Mouse (Mus musculus): ENCODE results near the gene Lhpp. TPM values are rescaled to one million over a fixed set of nuclear protein-coding genes. Genes with fewer than 3 reads are reported as not detected.

Gene Lhpp
- polyA plus RNA-seq, 1 experiment from 2014 or later, result 15.1 TPM

- no peak overlapping the region for H3K4me3 ChIP-seq (ENCODE audit: low read depth, low read length)
- 91% methylated on average over 4 of the region's 4 CpGs for WGBS
- H3K9ac ChIP-seq (ENCODE audit: low read length), result no peak overlapping the region
- ATAC-seq (replicated peaks; ENCODE audit: low FRiP score), result no peak
- peaks cover 3% of the 10 kb centered on the region; the same call in 1 of the 2 replicates for H3K4me1 ChIP-seq (replicated peaks; ENCODE audit: control insufficient read depth, insufficient read depth, low read length)
- H3K4me2 ChIP-seq (ENCODE audit: low read depth, low read length, severe bottlenecking), result no peak overlapping the region
- H3K36me3 ChIP-seq (ENCODE audit: control insufficient read depth, insufficient read depth, low read length), result no peaks in the 10 kb centered on the region
- no peaks in the 10 kb centered on the region for H3K9me3 ChIP-seq (ENCODE audit: control insufficient read depth, low read length)
- H3K27ac ChIP-seq (ENCODE audit: low read depth, low read length), result no peak overlapping the region
- no peak for DNase-seq (ENCODE audit: low spot score)
- H3K27me3 ChIP-seq (ENCODE audit: control insufficient read depth, insufficient read depth, low read length), result peaks cover 35% of the 10 kb centered on the region
These were observed 5.7 kb upstream of the Lhpp start for GRCm38 (mm10) chr7:132604720-132605119.

GRCm38 (mm10) chr7:132605689-132606088, 4.7 kb upstream of the Lhpp start:
- Histone ChIP-seq H3K9ac (ENCODE audit: low read length) (no peak overlapping the region), H3K4me3 (ENCODE audit: low read depth, low read length) (no peak overlapping the region), H3K27ac (ENCODE audit: low read depth, low read length) (no peak overlapping the region), H3K4me2 (ENCODE audit: low read depth, low read length, severe bottlenecking) (no peak overlapping the region), H3K27me3 (ENCODE audit: control insufficient read depth, insufficient read depth, low read length) (peaks cover 27% of the 10 kb centered on the region), H3K36me3 (ENCODE audit: control insufficient read depth, insufficient read depth, low read length) (no peaks in the 10 kb centered on the region), H3K4me1 (replicated peaks; ENCODE audit: control insufficient read depth, insufficient read depth, low read length) (peaks cover 3% of the 10 kb centered on the region; the same call in 1 of the 2 replicates), H3K9me3 (ENCODE audit: control insufficient read depth, low read length) (no peaks in the 10 kb centered on the region)
- DNase-seq (ENCODE audit: low spot score), result no peak
- WGBS, result 61% methylated on average over 5 of the region's 5 CpGs
- ATAC-seq (replicated peaks; ENCODE audit: low FRiP score), result no peak

GRCm38 (mm10) chr7:132608316-132609020, 2.0 kb upstream of the Lhpp start:
- H3K27ac ChIP-seq (ENCODE audit: low read depth, low read length), result no peak overlapping the region
- WGBS, result 94% methylated on average over 4 of the region's 4 CpGs

GRCm38 (mm10) chr7:132611530-132611929, 1.1 kb downstream of the Lhpp start:
- H3K27me3 ChIP-seq (ENCODE audit: control insufficient read depth, insufficient read depth, low read length), result peaks cover 2% of the 10 kb centered on the region; the same call in 1 of the 2 replicates
- no peak overlapping the region for H3K27ac ChIP-seq (ENCODE audit: low read depth, low read length)
- H3K9ac ChIP-seq (ENCODE audit: low read length), result no peak overlapping the region
- H3K4me1 ChIP-seq (replicated peaks; ENCODE audit: control insufficient read depth, insufficient read depth, low read length), result peaks cover 8% of the 10 kb centered on the region
- 97% methylated on average over 8 of the region's 8 CpGs for WGBS
- H3K4me3 ChIP-seq (ENCODE audit: low read depth, low read length), result no peak overlapping the region
- no peaks in the 10 kb centered on the region for H3K9me3 ChIP-seq (ENCODE audit: control insufficient read depth, low read length)
- DNase-seq (ENCODE audit: low spot score) (no peak), ATAC-seq (replicated peaks; ENCODE audit: low FRiP score) (no peak)
- no peaks in the 10 kb centered on the region for H3K36me3 ChIP-seq (ENCODE audit: control insufficient read depth, insufficient read depth, low read length)
- H3K4me2 ChIP-seq (ENCODE audit: low read depth, low read length, severe bottlenecking), result no peak overlapping the region

More at GRCm38 (mm10) chr7:132608316-132609020, 2.0 kb upstream of the Lhpp start:
- Histone ChIP-seq H3K4me3 (ENCODE audit: low read depth, low read length) (no peak overlapping the region), H3K9ac (ENCODE audit: low read length) (no peak overlapping the region), H3K4me1 (replicated peaks; ENCODE audit: control insufficient read depth, insufficient read depth, low read length) (peaks cover 3% of the 10 kb centered on the region; the same call in 1 of the 2 replicates), H3K36me3 (ENCODE audit: control insufficient read depth, insufficient read depth, low read length) (no peaks in the 10 kb centered on the region), H3K9me3 (ENCODE audit: control insufficient read depth, low read length) (no peaks in the 10 kb centered on the region), H3K4me2 (ENCODE audit: low read depth, low read length, severe bottlenecking) (no peak overlapping the region), H3K27me3 (ENCODE audit: control insufficient read depth, insufficient read depth, low read length) (peaks cover 4% of the 10 kb centered on the region)
- DNase-seq (ENCODE audit: low spot score), result no peak
- ATAC-seq (replicated peaks; ENCODE audit: low FRiP score), result no peak

- Histone ChIP-seq H3K27ac (ENCODE audit: low read depth, low read length) (no peak overlapping the region), H3K4me2 (ENCODE audit: low read depth, low read length, severe bottlenecking) (no peak overlapping the region), H3K4me3 (ENCODE audit: low read depth, low read length) (no peak overlapping the region), H3K36me3 (ENCODE audit: control insufficient read depth, insufficient read depth, low read length) (no peaks in the 10 kb centered on the region), H3K9me3 (ENCODE audit: control insufficient read depth, low read length) (no peaks in the 10 kb centered on the region), H3K27me3 (ENCODE audit: control insufficient read depth, insufficient read depth, low read length) (no peaks in the 10 kb centered on the region), H3K9ac (ENCODE audit: low read length) (no peak overlapping the region), H3K4me1 (replicated peaks; ENCODE audit: control insufficient read depth, insufficient read depth, low read length) (peaks cover 6% of the 10 kb centered on the region)
- 11% methylated on average over 3 of the region's 3 CpGs for WGBS
- ATAC-seq (replicated peaks; ENCODE audit: low FRiP score) (no peak), DNase-seq (ENCODE audit: low spot score) (no peak)
These were observed 4.9 kb downstream of the Lhpp start for GRCm38 (mm10) chr7:132615346-132615745.

GRCm38 (mm10) chr7:132616391-132616790, 6.0 kb downstream of the Lhpp start:
- no peak for DNase-seq (ENCODE audit: low spot score)
- H3K27ac ChIP-seq (ENCODE audit: low read depth, low read length), result no peak overlapping the region
- no peaks in the 10 kb centered on the region for H3K27me3 ChIP-seq (ENCODE audit: control insufficient read depth, insufficient read depth, low read length)
- no peaks in the 10 kb centered on the region for H3K36me3 ChIP-seq (ENCODE audit: control insufficient read depth, insufficient read depth, low read length)
- peaks cover 6% of the 10 kb centered on the region for H3K4me1 ChIP-seq (replicated peaks; ENCODE audit: control insufficient read depth, insufficient read depth, low read length)
- no peak overlapping the region for H3K4me2 ChIP-seq (ENCODE audit: low read depth, low read length, severe bottlenecking)
- no peak overlapping the region for H3K4me3 ChIP-seq (ENCODE audit: low read depth, low read length)
- H3K9ac ChIP-seq (ENCODE audit: low read length), result no peak overlapping the region
- H3K9me3 ChIP-seq (ENCODE audit: control insufficient read depth, low read length), result no peaks in the 10 kb centered on the region
- ATAC-seq (replicated peaks; ENCODE audit: low FRiP score), result no peak
- 10% methylated on average over 6 of the region's 6 CpGs for WGBS

- no peak overlapping the region for H3K27ac ChIP-seq (ENCODE audit: low read depth, low read length)
- no peaks in the 10 kb centered on the region for H3K27me3 ChIP-seq (ENCODE audit: control insufficient read depth, insufficient read depth, low read length)
- 85% methylated on average over 5 of the region's 5 CpGs for WGBS
These were observed 6.7 kb downstream of the Lhpp start for GRCm38 (mm10) chr7:132617021-132617564.

GRCm38 (mm10) chr7:132619549-132619948, 9.1 kb downstream of the Lhpp start:
- Histone ChIP-seq H3K9me3 (ENCODE audit: control insufficient read depth, low read length) (no peaks in the 10 kb centered on the region), H3K27me3 (ENCODE audit: control insufficient read depth, insufficient read depth, low read length) (no peaks in the 10 kb centered on the region), H3K9ac (ENCODE audit: low read length) (no peak overlapping the region), H3K27ac (ENCODE audit: low read depth, low read length) (no peak overlapping the region), H3K36me3 (ENCODE audit: control insufficient read depth, insufficient read depth, low read length) (no peaks in the 10 kb centered on the region), H3K4me2 (ENCODE audit: low read depth, low read length, severe bottlenecking) (no peak overlapping the region), H3K4me3 (ENCODE audit: low read depth, low read length) (no peak overlapping the region), H3K4me1 (replicated peaks; ENCODE audit: control insufficient read depth, insufficient read depth, low read length) (peaks cover 6% of the 10 kb centered on the region)
- ATAC-seq (replicated peaks; ENCODE audit: low FRiP score), result no peak
- DNase-seq (ENCODE audit: low spot score), result peak; percentile 39
- WGBS, result 98% methylated on average over 8 of the region's 8 CpGs

More at GRCm38 (mm10) chr7:132617021-132617564, 6.7 kb downstream of the Lhpp start:
- H3K4me3 ChIP-seq (ENCODE audit: low read depth, low read length), result no peak overlapping the region
- no peak overlapping the region for H3K9ac ChIP-seq (ENCODE audit: low read length)
- H3K4me1 ChIP-seq (replicated peaks; ENCODE audit: control insufficient read depth, insufficient read depth, low read length), result peaks cover 6% of the 10 kb centered on the region
- no peak overlapping the region for H3K4me2 ChIP-seq (ENCODE audit: low read depth, low read length, severe bottlenecking)
- ATAC-seq (replicated peaks; ENCODE audit: low FRiP score), result no peak
- H3K9me3 ChIP-seq (ENCODE audit: control insufficient read depth, low read length), result no peaks in the 10 kb centered on the region
- DNase-seq (ENCODE audit: low spot score), result no peak
- H3K36me3 ChIP-seq (ENCODE audit: control insufficient read depth, insufficient read depth, low read length), result no peaks in the 10 kb centered on the region
